Mouse (Mus musculus): Measurements from ENCODE around the gene Shisal2b.

The Shisal2b gene

DNA sequence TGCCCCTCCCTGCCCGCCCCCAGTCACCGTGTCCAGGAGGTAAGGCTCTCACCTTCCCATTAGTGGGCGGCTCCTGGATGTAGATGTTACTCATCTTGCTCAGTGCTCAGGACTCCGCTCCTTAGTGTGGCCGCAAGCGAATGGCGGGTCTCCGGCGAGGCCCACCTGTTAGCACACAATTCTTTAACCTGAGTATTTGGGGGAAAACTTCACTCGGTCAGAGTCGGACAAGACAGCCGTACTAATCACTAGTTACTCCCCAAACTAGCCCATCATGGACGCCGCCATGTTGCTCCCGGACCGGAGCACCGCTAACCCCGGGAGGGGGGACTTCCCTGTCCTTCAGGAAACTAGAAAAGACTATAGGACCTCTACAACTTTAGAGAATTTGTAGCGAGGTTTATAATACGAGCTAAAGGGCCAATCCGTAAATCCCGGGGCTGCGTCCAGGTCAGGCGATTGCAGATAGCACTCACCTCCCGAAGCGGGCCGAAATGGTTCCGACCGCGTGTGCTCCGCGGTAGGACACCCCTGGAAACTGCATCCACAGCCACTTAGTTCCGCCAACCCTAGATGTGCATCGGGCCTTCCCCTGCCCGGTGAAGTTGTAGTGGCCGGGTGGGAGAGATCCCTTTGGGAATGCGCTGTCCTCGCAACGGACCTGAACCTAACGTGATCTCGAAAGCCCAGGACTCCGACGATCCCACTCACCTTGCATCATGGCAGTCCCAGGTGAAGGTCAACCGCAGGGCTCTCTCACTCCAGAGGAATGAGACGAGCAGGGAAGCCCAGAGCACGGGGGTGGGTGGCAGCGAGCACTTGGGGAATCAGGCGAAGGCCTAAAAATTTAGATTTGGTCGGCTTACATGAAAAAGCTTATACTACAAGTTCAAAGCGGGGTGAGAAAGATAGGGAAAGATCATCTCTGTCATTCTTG, 46.8 kb downstream of the Shisal2b start, which contains the start of gene Cwc27:
Cwc27 (minus strand) TSS at position 508 of the 937 bp plus-strand sequence.
- peak; percentile 74 to 85 for DNase-seq

GRCm38 (mm10) chr13:104816270-104816634, 47.4 kb downstream of the Shisal2b start:
- DNase-seq: peak in 1 of 2 experiments; percentile 13

DNA sequence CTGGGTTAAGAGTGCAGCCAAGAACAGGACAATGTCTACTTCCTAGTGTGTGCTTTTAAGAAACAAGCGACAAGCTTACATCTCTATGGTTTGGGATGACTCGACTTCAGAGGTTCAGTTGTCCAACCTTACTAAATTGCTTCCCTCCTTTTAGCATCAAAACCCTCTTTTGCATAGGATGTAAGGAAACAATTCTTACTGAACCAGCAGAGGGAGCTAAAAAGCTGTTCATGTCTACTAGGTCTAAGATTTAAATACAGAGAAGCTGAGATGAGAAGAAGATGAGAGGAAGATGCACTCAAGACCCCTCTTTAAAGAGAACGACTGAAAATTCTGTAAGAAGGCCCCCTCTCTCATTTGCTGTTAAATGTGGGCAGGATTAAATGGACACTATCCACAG, 58.0 kb downstream of the Shisal2b start:
- peak in 1 of 2 experiments; percentile 32 for DNase-seq

GRCm38 (mm10) chr13:104799566-104800182, 64.0 kb downstream of the Shisal2b start:
- DNase-seq: no peak

- no peak for DNase-seq
Observed at GRCm38 (mm10) chr13:104799067-104799466, 64.6 kb downstream of the Shisal2b start.
